Mouse (Mus musculus) gonadal fat pad, adult 2 months (tissue): ENCODE data around the gene Zcchc2. TPM values are rescaled to one million over a fixed set of nuclear protein-coding genes. Genes with fewer than 3 reads are reported as not detected.

Experiments
- DNase-seq: peaks from one replicate; pipeline ENCODE4 v3.0.0-alpha.2; 2012; ENCODE audit warnings: low read depth
- polyA plus RNA-seq: library from polyadenylated mRNA; depleted of rRNA; stranded (reverse); fragments of >200 nt; gene quantifications from 2 replicates; pipeline ENCODE4 v1.2.3, GENCODE M21; 2012; rRNA removed

Gene Zcchc2
- 15.2 and 16.2 TPM in 2 replicates for polyA plus RNA-seq

DNA sequence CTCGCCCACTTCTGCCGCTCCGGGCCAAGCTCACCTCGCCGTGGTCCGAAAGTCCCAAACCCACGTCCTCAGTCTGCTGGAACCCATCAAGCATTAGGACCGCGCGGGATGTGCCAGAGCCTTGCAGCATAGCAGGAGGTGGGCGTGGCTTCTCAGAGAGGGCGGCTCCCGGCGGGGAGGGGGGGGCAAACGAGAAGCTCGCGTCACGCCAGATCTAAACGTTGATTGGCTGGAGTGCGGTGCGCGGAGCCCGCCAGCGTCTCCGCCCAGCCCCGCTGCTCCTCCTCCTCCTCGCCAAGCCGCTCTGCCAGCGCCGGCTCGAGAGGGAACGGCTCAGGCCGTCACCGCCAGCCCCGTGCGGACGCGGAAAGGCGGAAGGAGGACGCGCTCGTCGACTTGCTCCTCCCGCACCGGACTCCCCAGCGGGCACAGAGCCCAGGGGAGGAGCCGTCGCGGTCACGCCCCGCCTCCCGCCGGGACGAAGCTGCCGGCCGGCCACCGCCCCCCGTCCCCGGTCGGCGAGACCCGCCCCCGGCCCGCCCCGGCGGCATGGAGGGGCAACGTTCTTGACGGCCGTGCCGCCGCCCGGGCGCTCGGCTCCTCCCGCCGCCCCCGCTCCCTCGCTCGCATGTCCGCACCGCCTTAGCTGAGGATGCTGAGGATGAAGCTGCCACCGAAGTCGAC is at the start of gene Zcchc2:
TSS of gene Zcchc2 (plus strand) at position 269 of the 684 bp plus-strand sequence.
- DNase-seq: peak; percentile 72

DNA sequence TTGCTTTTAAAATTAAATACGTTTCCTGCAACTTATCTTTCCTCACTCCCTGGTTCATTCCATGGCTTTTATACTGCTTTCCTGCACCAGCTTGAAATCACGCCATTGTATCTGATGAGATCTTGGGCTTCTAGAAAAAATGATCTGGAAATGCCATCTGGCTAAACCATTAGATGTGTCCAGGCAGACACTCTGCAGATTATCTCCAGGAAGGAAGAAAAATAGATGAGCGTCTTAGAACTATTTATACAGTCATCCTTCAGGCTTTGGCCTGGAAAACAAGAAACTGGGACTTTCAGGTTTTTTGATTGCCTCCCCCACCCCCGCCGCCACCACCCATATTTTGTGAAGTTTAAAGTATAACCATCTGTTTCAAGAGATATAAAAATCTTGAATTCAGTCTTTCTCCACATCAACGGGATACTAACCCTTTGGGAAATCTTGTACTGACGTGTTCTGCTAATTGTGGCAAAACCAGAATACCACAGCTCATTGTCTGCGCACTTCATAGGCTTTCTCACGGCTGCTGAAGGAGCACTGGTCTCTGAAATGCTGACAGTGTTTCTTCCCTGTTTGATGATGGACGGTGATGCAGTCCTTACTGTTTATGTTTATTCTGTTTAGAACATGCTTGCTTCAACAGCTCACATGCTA is 45.2 kb upstream of the Zcchc2 start:
- DNase-seq: no peak

- DNase-seq: no peak
Measured at GRCm38 (mm10) chr1:105946581-105947540, 43.3 kb upstream of the Zcchc2 start.

DNA sequence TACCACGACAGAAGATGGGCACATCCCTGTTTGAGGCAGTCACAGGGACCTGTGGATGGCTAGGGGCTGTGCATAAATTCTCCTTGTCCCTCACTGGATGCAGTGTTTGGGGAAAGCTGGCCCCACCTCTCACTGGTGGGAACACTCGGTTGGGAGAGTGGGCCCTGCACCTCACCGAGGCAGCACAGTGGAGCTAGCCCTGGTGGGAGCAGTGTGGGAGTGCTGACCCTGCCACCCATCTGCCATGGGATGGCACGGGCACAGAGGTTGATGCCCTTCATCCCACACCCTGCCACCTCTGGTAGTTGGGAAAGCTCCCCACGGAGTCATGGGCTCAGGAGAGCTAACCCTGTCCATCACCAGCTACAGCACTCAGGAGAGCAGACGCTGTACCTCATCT is 41.9 kb upstream of the Zcchc2 start:
- DNase-seq: no peak

DNA sequence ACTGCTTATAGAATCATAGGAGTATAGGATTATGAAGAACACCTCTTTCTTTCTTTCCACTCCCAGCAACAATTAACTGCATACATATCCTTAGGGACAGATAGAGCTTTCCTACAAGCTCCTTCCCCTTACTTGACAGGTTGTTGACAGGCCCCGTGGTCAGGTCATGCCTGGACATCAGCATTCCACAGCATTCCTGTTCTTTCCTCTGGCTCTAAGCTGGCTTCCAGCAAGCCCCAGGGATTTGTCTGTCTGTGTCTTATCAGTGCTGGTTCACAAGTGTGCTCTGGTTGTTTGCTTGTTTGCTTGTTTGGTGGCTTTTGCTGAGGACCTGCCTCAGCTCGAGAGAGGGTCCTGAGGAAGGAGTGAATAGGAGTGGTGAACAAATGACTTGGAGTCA is 36.6 kb upstream of the Zcchc2 start:
- no peak for DNase-seq

DNA sequence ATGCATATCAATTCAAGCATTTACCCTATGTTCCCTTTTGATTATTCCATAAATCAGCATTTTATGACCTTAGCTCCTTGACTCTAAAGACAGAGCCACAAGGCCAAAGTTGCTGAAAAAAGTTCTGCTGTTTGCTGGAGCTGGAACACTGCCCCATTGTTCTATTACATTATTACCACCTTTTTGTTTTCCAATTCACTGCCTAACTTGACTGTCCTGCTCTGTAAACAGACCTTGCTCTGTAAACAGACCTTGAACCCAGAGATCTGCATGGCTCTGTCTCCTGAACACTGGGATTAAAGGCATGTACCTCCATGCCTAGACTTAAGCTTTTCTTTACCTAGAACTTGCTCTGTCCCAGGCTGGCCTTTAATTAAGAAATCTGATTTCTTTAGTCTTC is 36.2 kb upstream of the Zcchc2 start:
- DNase-seq: no peak

DNA sequence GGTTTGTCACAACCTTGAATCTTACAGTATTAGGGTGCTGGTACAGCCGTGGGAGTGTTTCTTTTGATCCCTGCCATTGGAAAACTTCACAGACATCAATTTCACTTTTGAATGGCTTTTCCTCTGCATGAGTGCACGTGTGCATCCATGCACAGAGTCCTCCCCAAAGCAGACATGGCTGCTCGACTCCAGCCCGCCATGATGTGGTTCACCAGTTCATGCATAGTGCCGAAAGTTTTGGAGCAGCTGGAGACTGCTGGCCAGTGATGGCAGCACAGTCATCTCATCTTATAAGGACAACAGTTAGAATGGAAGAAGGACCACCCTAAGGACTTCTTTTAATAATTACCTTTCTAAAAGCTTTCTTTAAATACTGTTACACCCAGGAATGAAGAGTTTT is 34.1 kb upstream of the Zcchc2 start:
- DNase-seq: no peak

- no peak for DNase-seq
Measured at GRCm38 (mm10) chr1:105961472-105961871, 28.7 kb upstream of the Zcchc2 start.

DNA sequence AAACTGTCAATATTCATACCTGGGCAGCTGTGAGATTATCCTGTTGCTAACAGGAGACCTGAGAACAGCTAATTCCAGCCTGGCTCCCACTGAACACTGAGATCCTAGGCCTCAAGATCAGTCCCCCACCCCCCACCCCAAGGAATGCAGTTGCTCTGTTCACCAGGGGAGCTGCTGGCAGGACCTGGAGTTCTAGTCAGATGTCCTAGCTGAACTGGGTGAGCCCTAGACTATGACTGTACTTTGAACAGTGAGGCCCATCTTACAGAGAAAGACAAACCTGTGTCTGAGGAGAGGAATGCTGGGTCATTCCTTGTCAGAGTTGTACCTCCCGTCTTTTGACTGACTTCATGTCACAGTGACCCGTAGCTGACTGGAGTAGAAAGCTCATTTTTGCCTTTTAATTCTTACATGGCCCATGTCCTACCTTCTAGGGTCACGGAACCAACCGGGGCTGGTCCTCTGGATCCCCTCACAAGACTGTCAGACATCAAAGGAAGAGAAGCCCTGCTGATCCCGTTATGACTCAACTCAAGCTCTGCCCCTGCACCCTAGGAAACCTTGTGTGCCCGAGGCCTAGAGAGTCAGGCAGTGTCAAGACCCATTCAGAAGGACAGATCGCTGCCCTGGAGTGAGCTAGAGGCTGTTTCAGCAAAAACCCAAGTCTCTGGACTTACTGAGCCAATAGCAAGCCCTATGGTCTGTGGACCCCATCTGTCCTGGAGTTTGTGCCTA is 28.0 kb upstream of the Zcchc2 start:
- DNase-seq: no peak

GRCm38 (mm10) chr1:105962852-105963251 is 27.4 kb upstream of the Zcchc2 start:
- no peak for DNase-seq

- no peak for DNase-seq
Measured at GRCm38 (mm10) chr1:105964514-105964913, 25.7 kb upstream of the Zcchc2 start.

GRCm38 (mm10) chr1:105965189-105965588 is 25.0 kb upstream of the Zcchc2 start:
- peak; percentile 94 for DNase-seq

GRCm38 (mm10) chr1:105971490-105972170 is 18.6 kb upstream of the Zcchc2 start:
- no peak for DNase-seq

DNA sequence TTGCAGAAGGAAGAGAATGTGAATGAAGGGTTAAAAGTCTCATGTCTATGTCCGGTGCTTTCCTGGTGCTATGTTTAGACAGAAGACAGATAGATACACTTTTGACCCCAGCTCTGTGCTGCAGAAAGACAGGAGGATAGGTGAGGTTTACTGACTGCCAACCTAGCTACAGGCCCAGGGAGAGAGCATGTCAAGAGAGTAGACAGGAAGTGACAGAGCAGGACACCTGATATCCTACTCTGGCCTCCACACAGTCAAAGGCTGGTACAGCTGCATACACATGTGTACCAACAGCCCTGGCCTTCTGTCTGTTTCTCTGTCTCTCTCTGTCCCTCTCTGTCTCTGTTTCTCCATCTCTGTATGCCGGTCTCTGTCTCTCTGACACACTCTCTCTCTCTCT is 16.2 kb upstream of the Zcchc2 start:
- DNase-seq: no peak

DNA sequence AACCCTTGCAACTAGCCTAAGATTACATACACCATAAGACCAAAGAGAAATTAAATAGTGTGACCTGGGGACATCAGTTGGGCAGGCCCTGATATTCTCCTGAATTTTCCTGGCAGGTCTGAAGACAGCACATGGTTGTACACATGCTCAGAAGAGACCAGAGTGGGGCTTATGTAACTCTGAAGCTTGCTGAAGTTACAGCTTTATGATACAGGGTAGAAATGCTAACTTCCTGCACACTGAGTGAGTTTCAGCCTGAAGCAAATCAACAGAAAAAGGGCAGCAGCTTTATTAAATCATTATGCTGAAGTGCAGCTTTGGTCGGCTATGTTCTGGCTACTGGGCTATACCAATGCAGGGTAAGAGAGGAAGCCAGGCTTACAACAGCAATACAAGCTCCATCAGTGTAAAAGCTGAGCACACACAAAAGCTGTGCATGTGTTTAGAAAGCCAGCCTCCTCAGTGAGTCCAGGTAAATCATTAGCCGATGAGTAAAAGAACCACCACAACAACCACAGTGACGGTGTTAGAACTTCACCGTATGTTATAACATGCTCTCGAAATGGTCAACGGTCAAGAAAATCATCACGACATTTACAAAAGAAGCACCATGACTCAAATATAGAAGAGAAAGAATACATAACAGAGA is 12.6 kb upstream of the Zcchc2 start:
- DNase-seq: no peak

GRCm38 (mm10) chr1:105980849-105981610 is 9.2 kb upstream of the Zcchc2 start:
- DNase-seq: no peak

GRCm38 (mm10) chr1:105982496-105983364 is 7.5 kb upstream of the Zcchc2 start:
- no peak for DNase-seq

DNA sequence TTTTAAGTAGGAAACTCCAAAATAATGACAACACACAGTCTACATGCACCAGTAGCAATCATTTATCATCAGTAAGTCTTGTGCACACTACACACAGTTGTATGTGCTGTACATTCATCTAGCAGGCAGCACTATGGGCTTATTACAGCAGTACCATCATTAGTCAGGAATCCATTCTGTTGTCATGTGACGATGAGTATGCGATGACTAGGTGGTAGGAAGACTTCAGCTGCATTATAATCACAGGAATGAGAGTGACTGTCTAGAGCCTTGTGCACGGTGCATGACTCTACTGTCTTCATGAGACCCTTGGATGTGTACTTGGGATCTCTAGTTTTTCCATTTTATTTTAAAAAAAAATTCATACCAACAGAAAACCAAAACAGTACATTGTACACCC is 6.0 kb upstream of the Zcchc2 start:
- DNase-seq: no peak

GRCm38 (mm10) chr1:105988171-105988570 is 2.0 kb upstream of the Zcchc2 start:
- DNase-seq: no peak
